Mouse (Mus musculus): ENCODE measurements at regions not wholly inside any gene's neighbourhood (a gene's known extent, or its start where the extent isn't known, plus 50 kb on each side); places are given as distances from the start of the nearest gene placed in this dataset.
A peak's percentile ranks its signal among the peaks of the same experiment; 100 is the strongest.
"Not testable (repeated sequence)": the region's sequence is repeated elsewhere in the genome, so short reads cannot be mapped to it uniquely, and the experiment has no call there.

GRCm38 (mm10) chr16:12644621-12645020, 464.9 kb upstream of the Ercc4 start:
- Histone ChIP-seq H3K4me1 (no peaks in the 10 kb centered on the region), H3K27ac (replicated peaks) (no peak overlapping the region), H3K9me3 (no peaks in the 10 kb centered on the region), H3K27me3 (replicated peaks) (no peaks in the 10 kb centered on the region), H3K4me3 (no peak overlapping the region), H3K4me2 (no peak overlapping the region), H3K36me3 (no peaks in the 10 kb centered on the region), H3K9ac (no peak overlapping the region)
- no peak for ATAC-seq (ENCODE audit: extremely low read depth, insufficient number of reproducible peaks, low FRiP score, low TSS enrichment)
- 58% methylated on average over 2 of the region's 2 CpGs for WGBS

DNA sequence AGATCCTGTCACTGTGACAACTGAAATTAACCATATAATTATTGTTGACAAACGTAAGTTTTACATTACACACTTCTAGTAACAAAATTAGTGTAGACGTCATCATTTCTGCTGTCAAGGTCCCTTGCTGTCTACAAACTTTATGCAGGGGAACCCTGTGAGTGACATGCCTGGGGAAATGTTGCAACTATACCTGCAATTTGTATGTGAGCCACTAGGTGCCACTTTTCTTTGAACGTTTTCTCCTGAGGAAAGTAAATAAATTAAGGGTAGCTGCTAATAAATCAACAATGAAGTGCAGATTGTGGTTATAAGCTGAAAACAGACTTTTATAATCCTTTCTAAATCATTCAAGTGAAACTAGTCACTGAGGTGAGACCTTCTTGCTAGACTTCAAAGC, 457.3 kb upstream of the Ercc4 start:
- ATAC-seq (ENCODE audit: extremely low read depth, insufficient number of reproducible peaks, low FRiP score, low TSS enrichment): no peak
- Histone ChIP-seq H3K9ac (no peak overlapping the region), H3K4me1 (no peaks in the 10 kb centered on the region), H3K9me3 (0 out of 2 replicates have a peak, but pooled peaks cover 5% of the 10 kb centered on the region), H3K27ac (replicated peaks) (no peak overlapping the region), H3K36me3 (no peaks in the 10 kb centered on the region), H3K27me3 (replicated peaks) (no peaks in the 10 kb centered on the region), H3K4me2 (no peak overlapping the region), H3K4me3 (no peak overlapping the region)
- 63% methylated on average over 3 of the region's 3 CpGs for WGBS

- not testable (repeated sequence) for H3K9me3 ChIP-seq; H3K27ac ChIP-seq (replicated peaks); H3K4me3 ChIP-seq; H3K9ac ChIP-seq; H3K4me1 ChIP-seq; H3K4me2 ChIP-seq; ATAC-seq (ENCODE audit: extremely low read depth, insufficient number of reproducible peaks, low FRiP score, low TSS enrichment); H3K27me3 ChIP-seq (replicated peaks); H3K36me3 ChIP-seq
- WGBS: 88% methylated on average over 1 of the region's 1 CpGs
Measured at GRCm38 (mm10) chr16:12673656-12674055, 435.8 kb upstream of the Ercc4 start.

- Histone ChIP-seq H3K4me2 (no peak overlapping the region), H3K4me1 (peaks cover 14% of the 10 kb centered on the region; the same call in 1 of the 2 replicates), H3K36me3 (no peaks in the 10 kb centered on the region), H3K27me3 (replicated peaks) (no peaks in the 10 kb centered on the region), H3K4me3 (no peak overlapping the region), H3K9me3 (0 out of 2 replicates have a peak, but pooled peaks cover 7% of the 10 kb centered on the region), H3K27ac (replicated peaks) (no peak overlapping the region), H3K9ac (no peak overlapping the region)
- ATAC-seq (ENCODE audit: extremely low read depth, insufficient number of reproducible peaks, low FRiP score, low TSS enrichment): no peak
- WGBS: 72% methylated on average over 2 of the region's 2 CpGs
Measured at GRCm38 (mm10) chr16:12681474-12681873, 428.0 kb upstream of the Ercc4 start.

DNA sequence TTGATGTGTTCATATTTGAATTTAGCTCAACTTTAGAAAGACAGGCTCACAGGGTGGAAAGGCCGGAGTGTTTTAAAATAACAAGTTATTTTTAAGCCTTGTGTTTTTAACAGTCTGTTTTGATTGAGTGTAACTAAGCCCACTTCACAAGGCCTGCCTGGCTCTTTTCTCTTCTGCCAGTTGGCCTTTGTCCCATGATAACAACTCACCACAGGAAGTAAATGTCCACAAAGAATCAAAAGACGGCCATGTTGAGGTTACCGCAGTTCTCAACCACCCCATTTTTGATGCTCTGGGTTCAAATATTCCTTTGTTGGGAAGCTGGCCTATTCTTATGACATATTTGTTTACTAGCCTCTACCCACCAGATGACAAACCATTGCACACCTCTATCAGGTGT, 423.7 kb upstream of the Ercc4 start:
- Histone ChIP-seq H3K4me2 (no peak overlapping the region), H3K4me3 (no peak overlapping the region), H3K9ac (no peak overlapping the region), H3K36me3 (no peaks in the 10 kb centered on the region), H3K9me3 (0 out of 2 replicates have a peak, but pooled peaks cover 7% of the 10 kb centered on the region), H3K27ac (replicated peaks) (no peak overlapping the region), H3K4me1 (peaks cover 9% of the 10 kb centered on the region; the same call in 1 of the 2 replicates), H3K27me3 (replicated peaks) (no peaks in the 10 kb centered on the region)
- WGBS: 43% methylated on average over 3 of the region's 3 CpGs
- ATAC-seq (ENCODE audit: extremely low read depth, insufficient number of reproducible peaks, low FRiP score, low TSS enrichment): no peak

DNA sequence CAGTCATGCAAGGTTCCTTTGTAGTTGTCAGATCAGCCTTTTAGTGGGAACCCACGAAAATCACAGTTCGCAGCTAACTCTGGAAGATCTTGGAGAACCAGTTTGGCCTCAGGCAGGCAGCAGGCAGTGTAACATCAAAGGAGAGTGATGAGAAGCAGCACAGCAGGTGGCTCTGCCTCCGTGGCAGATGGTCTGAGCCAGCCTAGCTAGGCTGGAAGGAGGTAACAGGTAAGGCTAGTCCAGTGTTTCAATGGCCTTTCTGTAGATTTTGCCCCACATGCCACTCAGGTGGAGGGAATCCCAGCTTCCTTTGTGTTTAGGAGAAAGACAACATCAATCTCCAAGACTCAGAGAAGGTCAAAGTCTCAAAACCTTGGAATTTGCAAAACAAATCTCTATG, 417.7 kb upstream of the Ercc4 start:
- H3K9me3 ChIP-seq: no peaks in the 10 kb centered on the region
- H3K36me3 ChIP-seq: no peaks in the 10 kb centered on the region
- H3K27ac ChIP-seq (replicated peaks): no peak overlapping the region
- H3K4me2 ChIP-seq: no peak overlapping the region
- no peak overlapping the region for H3K4me3 ChIP-seq
- ATAC-seq (ENCODE audit: extremely low read depth, insufficient number of reproducible peaks, low FRiP score, low TSS enrichment): no peak
- peaks cover 20% of the 10 kb centered on the region for H3K4me1 ChIP-seq
- no peak overlapping the region for H3K9ac ChIP-seq
- 33% methylated on average over 3 of the region's 3 CpGs for WGBS
- H3K27me3 ChIP-seq (replicated peaks): no peaks in the 10 kb centered on the region

DNA sequence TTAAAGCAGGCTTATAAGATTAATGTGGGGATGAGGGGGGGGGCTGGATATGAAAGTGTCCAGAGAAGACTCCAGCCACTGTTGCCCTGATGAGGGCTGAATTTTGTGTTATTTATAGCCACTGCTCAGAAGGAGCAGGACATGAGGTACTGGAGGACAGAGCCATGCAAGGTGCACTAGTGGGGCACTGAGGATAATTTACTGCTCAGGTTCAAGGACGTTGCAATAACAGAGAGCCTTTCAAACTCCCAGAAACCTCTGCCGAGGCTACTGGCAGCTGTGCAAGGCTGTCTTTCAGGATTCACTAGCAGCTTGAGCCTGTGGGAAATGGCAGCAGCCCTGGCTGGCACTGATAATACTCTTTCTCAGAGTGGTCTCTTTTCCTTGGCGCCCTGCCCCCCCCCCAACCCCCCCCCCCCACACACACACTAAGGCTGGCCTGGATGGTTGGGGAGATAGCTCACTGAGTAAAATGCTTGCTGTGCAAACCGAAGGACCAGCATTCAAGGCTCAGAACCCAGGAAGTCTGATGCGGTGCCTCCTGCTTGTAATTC, 416.7 kb upstream of the Ercc4 start:
- H3K36me3 ChIP-seq: no peaks in the 10 kb centered on the region
- whole genome bisulfite sequencing: 34% methylated on average over 5 of the region's 5 CpGs

DNA sequence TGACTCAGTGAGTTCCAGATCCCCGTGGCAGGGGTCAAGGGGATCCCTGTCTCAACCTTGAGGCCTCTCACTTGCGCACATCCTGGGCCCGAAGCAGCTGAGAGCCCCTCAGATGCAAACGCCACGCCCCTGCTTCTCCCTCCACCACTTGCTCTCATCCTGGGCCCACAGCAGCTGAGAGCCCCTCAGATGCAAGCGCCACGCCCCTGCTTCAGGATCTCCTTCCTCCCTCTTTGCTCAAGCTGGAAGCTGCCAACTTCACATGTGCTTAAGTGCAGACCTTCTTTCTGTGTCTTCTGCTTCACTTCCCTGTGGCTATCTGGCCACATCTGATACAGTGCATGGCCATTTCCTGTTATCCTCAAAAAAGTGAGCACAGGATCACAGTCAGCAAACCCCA, 416.1 kb upstream of the Ercc4 start:
- no peak for ATAC-seq (ENCODE audit: extremely low read depth, insufficient number of reproducible peaks, low FRiP score, low TSS enrichment)
- 57% methylated on average over 7 of the region's 7 CpGs for WGBS
- Histone ChIP-seq H3K4me3 (no peak overlapping the region), H3K27me3 (replicated peaks) (no peaks in the 10 kb centered on the region), H3K9me3 (no peaks in the 10 kb centered on the region), H3K9ac (peak overlapping the region; percentile 21; the same call in 1 of the 2 replicates), H3K27ac (replicated peaks) (no peak overlapping the region), H3K36me3 (no peaks in the 10 kb centered on the region), H3K4me1 (peaks cover 35% of the 10 kb centered on the region), H3K4me2 (no peak overlapping the region)

More for the DNA sequence above, 416.7 kb upstream of the Ercc4 start:
- peak overlapping the region; percentile 21; the same call in 1 of the 2 replicates for H3K9ac ChIP-seq
- no peaks in the 10 kb centered on the region for H3K9me3 ChIP-seq
- peaks cover 30% of the 10 kb centered on the region for H3K4me1 ChIP-seq
- no peak overlapping the region for H3K4me3 ChIP-seq
- 0 out of 2 replicates have a peak overlapping the region, but pooled peaks have one; percentile 36 for H3K27ac ChIP-seq (replicated peaks)
- no peak for ATAC-seq (ENCODE audit: extremely low read depth, insufficient number of reproducible peaks, low FRiP score, low TSS enrichment)
- no peaks in the 10 kb centered on the region for H3K27me3 ChIP-seq (replicated peaks)
- H3K4me2 ChIP-seq: no peak overlapping the region

DNA sequence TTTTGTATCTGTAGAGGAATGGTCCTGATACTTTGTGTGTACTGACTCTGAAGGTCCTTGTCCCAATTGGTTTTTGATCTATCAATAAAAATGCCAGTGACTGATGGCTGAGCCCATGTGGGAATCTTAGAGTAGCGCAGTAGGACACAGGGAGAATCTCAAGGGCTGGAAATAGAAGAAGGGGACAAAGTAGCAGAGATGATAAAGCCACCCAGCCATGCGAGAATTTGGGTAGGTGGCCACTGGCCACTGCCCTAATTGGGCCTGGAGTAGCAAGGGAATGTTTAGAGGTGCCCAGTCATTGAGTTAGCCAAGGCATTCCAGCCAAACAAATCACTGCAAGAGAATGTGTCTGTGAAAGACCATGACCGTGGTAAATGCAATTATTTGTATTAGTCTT, 414.8 kb upstream of the Ercc4 start:
- no peak for ATAC-seq (ENCODE audit: extremely low read depth, insufficient number of reproducible peaks, low FRiP score, low TSS enrichment)
- H3K27me3 ChIP-seq (replicated peaks): no peaks in the 10 kb centered on the region
- H3K9ac ChIP-seq: no peak overlapping the region
- peaks cover 35% of the 10 kb centered on the region for H3K4me1 ChIP-seq
- 71% methylated on average over 3 of the region's 3 CpGs for WGBS
- no peaks in the 10 kb centered on the region for H3K9me3 ChIP-seq
- no peak overlapping the region for H3K4me2 ChIP-seq
- no peak overlapping the region for H3K27ac ChIP-seq (replicated peaks)
- H3K36me3 ChIP-seq: no peaks in the 10 kb centered on the region
- H3K4me3 ChIP-seq: no peak overlapping the region

GRCm38 (mm10) chr16:12696939-12697621, 412.4 kb upstream of the Ercc4 start:
- no peaks in the 10 kb centered on the region for H3K36me3 ChIP-seq
- peak overlapping the region; percentile 73 for H3K27ac ChIP-seq (replicated peaks)
- H3K9ac ChIP-seq: no peak overlapping the region
- H3K27me3 ChIP-seq (replicated peaks): no peaks in the 10 kb centered on the region
- H3K4me3 ChIP-seq: no peak overlapping the region
- ATAC-seq (ENCODE audit: extremely low read depth, insufficient number of reproducible peaks, low FRiP score, low TSS enrichment): peak; percentile 56
- H3K9me3 ChIP-seq: no peaks in the 10 kb centered on the region
- peak overlapping the region; percentile 50 for H3K4me2 ChIP-seq
- 32% methylated on average over 10 of the region's 10 CpGs for WGBS
- H3K4me1 ChIP-seq: peaks cover 35% of the 10 kb centered on the region

GRCm38 (mm10) chr16:12699557-12699956, 409.9 kb upstream of the Ercc4 start:
- H3K36me3 ChIP-seq: no peaks in the 10 kb centered on the region

DNA sequence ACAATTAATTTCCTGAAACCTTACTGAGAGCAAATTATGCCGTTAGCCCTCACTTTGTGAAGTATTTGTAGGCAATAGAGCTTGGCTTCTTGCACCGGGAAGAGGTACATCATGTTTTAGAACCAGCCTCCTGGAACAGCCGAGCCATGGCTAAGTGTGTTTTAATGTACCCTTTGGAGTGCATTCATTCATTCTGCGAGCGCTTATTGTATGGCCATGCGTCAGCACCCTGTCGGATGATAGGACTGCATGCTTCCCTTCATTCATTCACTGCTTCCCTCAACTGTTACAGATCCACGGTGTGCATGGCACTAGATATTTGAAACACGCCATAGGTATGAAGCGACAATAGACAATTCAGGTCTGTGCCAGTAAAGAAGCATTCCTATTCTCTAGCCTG, 409.4 kb upstream of the Ercc4 start:
- Histone ChIP-seq H3K27ac (replicated peaks) (no peak overlapping the region), H3K9me3 (no peaks in the 10 kb centered on the region), H3K4me3 (no peak overlapping the region), H3K27me3 (replicated peaks) (no peaks in the 10 kb centered on the region), H3K9ac (no peak overlapping the region), H3K36me3 (no peaks in the 10 kb centered on the region), H3K4me1 (peaks cover 23% of the 10 kb centered on the region), H3K4me2 (no peak overlapping the region)
- WGBS: 90% methylated on average over 10 of the region's 10 CpGs
- no peak for ATAC-seq (ENCODE audit: extremely low read depth, insufficient number of reproducible peaks, low FRiP score, low TSS enrichment)

More at GRCm38 (mm10) chr16:12699557-12699956, 409.9 kb upstream of the Ercc4 start:
- 84% methylated on average over 5 of the region's 5 CpGs for WGBS
- H3K9me3 ChIP-seq: no peaks in the 10 kb centered on the region
- no peak for ATAC-seq (ENCODE audit: extremely low read depth, insufficient number of reproducible peaks, low FRiP score, low TSS enrichment)
- H3K4me2 ChIP-seq: no peak overlapping the region
- H3K27ac ChIP-seq (replicated peaks): no peak overlapping the region
- H3K4me3 ChIP-seq: no peak overlapping the region
- no peak overlapping the region for H3K9ac ChIP-seq
- H3K4me1 ChIP-seq: peaks cover 23% of the 10 kb centered on the region
- H3K27me3 ChIP-seq (replicated peaks): no peaks in the 10 kb centered on the region

Data from heart, embryonic 13.5 days (tissue).